Mouse (Mus musculus) forebrain, embryonic 15.5 days (tissue): ENCODE measurements around the gene Pdcd7. TPM values are rescaled to one million over a fixed set of nuclear protein-coding genes. Genes with fewer than 3 reads are reported as not detected.

Source experiments
- ATAC-seq: fragments of 200-750 bp; cut with Nextera tagmentation; replicated peaks from 2 replicates; pipeline ENCODE4 v1.8.0; 2017; ENCODE audit warnings: mild to moderate bottlenecking, moderate TSS enrichment, moderate library complexity
- H3K27ac ChIP-seq: fragments of 300-500 bp; sonication (generic); replicated peaks from 2 replicates; pipeline ENCODE4 v1.5.1; 2015; ENCODE audit warnings: mild to moderate bottlenecking, inconsistent platforms
- H3K27me3 ChIP-seq: fragments of 300-500 bp; sonication (generic); 2 replicates; pipeline ENCODE4 v1.6.1; 2015; ENCODE audit warnings: inconsistent platforms
- H3K36me3 ChIP-seq: fragments of 300-500 bp; sonication (generic); 2 replicates; pipeline ENCODE4 v1.6.1; 2015; ENCODE audit warnings: mild to moderate bottlenecking, inconsistent platforms
- H3K4me1 ChIP-seq: fragments of 300-500 bp; sonication (generic); 2 replicates; pipeline ENCODE4 v1.6.1; 2015; ENCODE audit warnings: inconsistent platforms
- H3K4me2 ChIP-seq: fragments of 300-500 bp; sonication (generic); replicated peaks from 2 replicates; pipeline ENCODE4 v1.6.1; 2015; ENCODE audit warnings: mild to moderate bottlenecking, inconsistent platforms
- H3K4me3 ChIP-seq: fragments of 300-500 bp; sonication (generic); 2 replicates; pipeline ENCODE4 v1.5.1; 2015; ENCODE audit warnings: mild to moderate bottlenecking, inconsistent platforms
- H3K9ac ChIP-seq: fragments of 300-500 bp; sonication (generic); replicated peaks from 2 replicates; pipeline ENCODE4 v1.6.1; 2015; ENCODE audit warnings: mild to moderate bottlenecking, inconsistent platforms
- H3K9me3 ChIP-seq: fragments of 300-500 bp; sonication (generic); 2 replicates; pipeline ENCODE4 v1.6.1; 2016; ENCODE audit warnings: inconsistent platforms
- WGBS: fragments of 180-500 bp; shearing (Covaris S2); methylation state at CpG from one replicate; pipeline ENCODE4 v1.1.7; 2015; ENCODE audit warnings: mixed read lengths; 5-methylcytosine and 5-hydroxymethylcytosine counted together
- polyA plus RNA-seq: library from polyadenylated mRNA; unstranded; fragments of >200 nt; fragmentation: Nextera tagmentation; extraction: Ambion mirVana; gene quantifications from 2 replicates; pipeline ENCODE4 v1.2.1, GENCODE M21; 2015

The Pdcd7 gene
- polyA plus RNA-seq: 9.7 and 10.3 TPM in 2 replicates

DNA sequence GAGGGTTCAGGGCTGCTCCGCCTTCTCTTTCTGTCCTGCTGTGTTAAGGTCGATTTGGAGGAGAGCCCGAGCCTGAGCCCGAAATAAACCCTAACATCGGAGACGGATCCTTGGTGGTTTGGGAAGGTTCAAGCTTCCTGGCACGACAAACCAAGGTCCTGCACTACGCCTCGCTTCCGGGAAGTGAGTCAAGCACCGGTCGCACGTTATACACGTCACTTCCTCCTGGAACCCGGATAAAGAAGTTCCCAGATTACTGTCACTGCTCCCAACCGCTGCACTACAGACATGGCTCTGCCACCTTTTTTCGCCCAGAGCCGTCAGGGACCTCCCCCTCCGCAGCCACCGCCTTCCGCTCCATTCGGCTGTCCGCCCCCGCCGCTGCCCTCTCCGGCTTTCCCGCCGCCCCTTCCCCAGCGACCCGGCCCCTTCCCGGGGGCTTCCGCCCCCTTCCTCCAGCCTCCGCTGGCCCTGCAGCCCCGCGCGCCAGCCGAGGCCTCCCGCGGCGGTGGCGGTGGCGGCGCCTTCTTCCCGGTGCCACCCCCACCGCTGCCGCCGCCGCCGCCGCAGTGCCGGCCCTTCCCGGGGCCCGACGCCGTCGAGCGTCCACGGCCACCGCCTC is at the start of gene Pdcd7:
Pdcd7 (plus strand) TSS at position 251 of the 622 bp plus-strand sequence.
- ATAC-seq: peak; percentile 98
- under 1% methylated on average over 51 of the region's 59 CpGs for WGBS
- no peaks in the 10 kb centered on the region for H3K36me3 ChIP-seq

GRCm38 (mm10) chr9:65297056-65297455 is 48.8 kb upstream of the Pdcd7 start:
- H3K4me2 ChIP-seq: no peak overlapping the region
- H3K4me3 ChIP-seq: no peak overlapping the region
- no peak overlapping the region for H3K9ac ChIP-seq
- WGBS: 92% methylated on average over 2 of the region's 2 CpGs
- peaks cover 25% of the 10 kb centered on the region for H3K4me1 ChIP-seq
- H3K27ac ChIP-seq: no peak overlapping the region
- no peaks in the 10 kb centered on the region for H3K9me3 ChIP-seq
- ATAC-seq: no peak
- H3K36me3 ChIP-seq: peaks cover 16% of the 10 kb centered on the region
- H3K27me3 ChIP-seq: no peaks in the 10 kb centered on the region

More for the DNA sequence above, at the start of gene Pdcd7:
- Histone ChIP-seq H3K4me1 (peaks cover 33% of the 10 kb centered on the region), H3K27ac (peak within 1 kb of the TSS; percentile 96), H3K9ac (peak within 1 kb of the TSS; percentile 91), H3K27me3 (no peaks in the 10 kb centered on the region; the same call in 1 of the 2 replicates), H3K4me2 (peak within 1 kb of the TSS; percentile 97), H3K4me3 (peak within 1 kb of the TSS; percentile 100), H3K9me3 (no peaks in the 10 kb centered on the region)

DNA sequence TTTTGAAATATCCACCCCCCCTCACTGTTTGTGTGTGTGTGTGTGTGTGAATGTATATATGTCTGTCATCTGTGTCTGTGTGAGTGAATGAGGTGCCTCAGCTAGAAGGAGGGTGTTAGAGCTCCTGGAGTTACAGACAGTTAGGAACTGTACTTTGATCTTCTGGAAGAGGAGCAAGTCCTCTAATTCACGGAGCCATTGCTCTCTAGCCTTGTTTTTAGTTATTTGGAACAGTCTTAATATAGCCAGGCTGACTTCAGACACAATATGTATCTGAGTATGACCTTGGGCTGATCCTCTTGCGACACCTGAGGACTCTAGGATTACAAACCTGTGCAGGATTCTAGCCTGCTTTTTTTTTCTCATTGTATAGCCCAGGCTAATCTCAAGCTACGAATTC is 47.1 kb upstream of the Pdcd7 start:
- no peaks in the 10 kb centered on the region for H3K9me3 ChIP-seq
- no peak overlapping the region for H3K9ac ChIP-seq
- H3K36me3 ChIP-seq: peaks cover 32% of the 10 kb centered on the region
- ATAC-seq: no peak
- peaks cover 16% of the 10 kb centered on the region for H3K4me1 ChIP-seq
- H3K4me3 ChIP-seq: no peak overlapping the region
- no peaks in the 10 kb centered on the region for H3K27me3 ChIP-seq
- no peak overlapping the region for H3K27ac ChIP-seq
- H3K4me2 ChIP-seq: no peak overlapping the region
- 89% methylated on average over 3 of the region's 3 CpGs for WGBS

- Histone ChIP-seq H3K9me3 (no peaks in the 10 kb centered on the region), H3K4me3 (no peak overlapping the region), H3K9ac (no peak overlapping the region), H3K4me1 (peaks cover 16% of the 10 kb centered on the region), H3K36me3 (peaks cover 38% of the 10 kb centered on the region), H3K27ac (no peak overlapping the region), H3K4me2 (no peak overlapping the region), H3K27me3 (no peaks in the 10 kb centered on the region)
- no peak for ATAC-seq
- WGBS: 97% methylated on average over 7 of the region's 7 CpGs
These were observed 46.3 kb upstream of the Pdcd7 start for GRCm38 (mm10) chr9:65299650-65300049.

- H3K4me1 ChIP-seq: no peaks in the 10 kb centered on the region
- no peak overlapping the region for H3K4me2 ChIP-seq
- H3K27me3 ChIP-seq: no peaks in the 10 kb centered on the region
- no peak for ATAC-seq
- 90% methylated on average over 4 of the region's 4 CpGs for WGBS
- no peak overlapping the region for H3K4me3 ChIP-seq
- H3K9me3 ChIP-seq: no peaks in the 10 kb centered on the region
- H3K9ac ChIP-seq: no peak overlapping the region
- H3K36me3 ChIP-seq: peaks cover 45% of the 10 kb centered on the region
- H3K27ac ChIP-seq: no peak overlapping the region
These were observed 43.4 kb upstream of the Pdcd7 start for GRCm38 (mm10) chr9:65302327-65302983.

DNA sequence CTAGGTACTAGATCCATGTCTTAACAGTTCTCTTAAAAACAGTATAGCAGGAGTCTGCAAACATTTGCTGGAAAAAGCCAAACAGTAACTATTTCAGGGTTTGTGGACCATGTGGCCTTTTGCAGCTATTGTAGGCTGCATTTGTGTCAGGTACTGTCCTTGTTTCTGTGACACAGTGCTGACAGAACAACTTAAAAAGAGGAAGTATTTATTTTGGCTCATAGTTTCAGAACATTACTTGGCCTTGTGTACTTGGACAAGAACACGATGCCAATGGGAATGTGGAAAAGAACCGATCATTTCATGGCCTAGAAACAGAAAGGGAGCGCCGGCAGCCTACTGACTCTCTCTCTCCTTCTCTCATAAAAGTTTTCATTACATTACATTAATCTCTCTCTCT is 42.3 kb upstream of the Pdcd7 start:
- H3K27ac ChIP-seq: no peak overlapping the region
- no peak overlapping the region for H3K4me2 ChIP-seq
- WGBS: 92% methylated on average over 4 of the region's 4 CpGs
- H3K27me3 ChIP-seq: no peaks in the 10 kb centered on the region
- no peak overlapping the region for H3K4me3 ChIP-seq
- no peaks in the 10 kb centered on the region for H3K9me3 ChIP-seq
- ATAC-seq: no peak
- no peak overlapping the region for H3K9ac ChIP-seq
- no peaks in the 10 kb centered on the region for H3K4me1 ChIP-seq
- H3K36me3 ChIP-seq: peaks cover 45% of the 10 kb centered on the region

DNA sequence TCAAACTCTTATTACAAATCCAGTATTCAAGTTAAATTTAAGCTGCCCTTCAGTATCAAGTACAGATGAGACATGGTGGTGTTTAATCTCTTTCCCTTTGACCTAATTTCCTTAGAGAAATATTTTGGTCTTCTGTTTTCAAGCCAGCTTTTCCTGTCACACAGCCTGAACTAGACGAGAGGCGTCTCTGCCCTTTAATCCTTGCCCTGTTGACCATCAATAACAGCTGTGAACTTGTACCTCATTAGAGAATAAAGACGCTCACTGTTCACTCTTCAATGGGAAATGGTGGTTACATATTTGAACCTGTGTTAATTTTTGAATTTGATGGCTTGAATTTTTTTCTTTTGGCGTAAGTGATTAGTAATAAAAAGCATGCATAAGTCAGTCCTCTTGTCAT is 41.6 kb upstream of the Pdcd7 start:
- Histone ChIP-seq H3K9ac (no peak overlapping the region), H3K27me3 (no peaks in the 10 kb centered on the region), H3K4me3 (no peak overlapping the region), H3K4me2 (no peak overlapping the region), H3K36me3 (peaks cover 48% of the 10 kb centered on the region), H3K27ac (no peak overlapping the region), H3K9me3 (no peaks in the 10 kb centered on the region), H3K4me1 (no peaks in the 10 kb centered on the region)
- 88% methylated on average over 4 of the region's 4 CpGs for WGBS
- no peak for ATAC-seq

DNA sequence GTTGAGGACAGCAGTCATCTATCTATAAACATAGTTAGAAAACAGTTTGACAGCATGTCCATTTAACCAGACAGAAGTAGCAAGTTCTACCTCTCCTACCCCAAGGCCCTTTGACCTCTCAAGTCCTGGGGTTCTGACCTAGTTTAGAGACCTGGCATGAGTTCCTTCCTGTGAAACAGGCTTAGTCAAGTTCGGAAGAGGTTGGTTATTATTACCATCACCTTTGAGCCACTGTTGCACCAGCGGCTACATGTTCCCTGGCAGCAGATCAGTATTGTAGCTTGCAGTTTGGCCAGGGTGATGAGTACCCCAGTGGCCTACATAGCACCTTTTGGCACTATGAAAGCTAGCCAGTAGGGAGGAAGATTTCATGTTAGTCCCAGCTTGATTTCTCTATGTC is 39.2 kb upstream of the Pdcd7 start:
- H3K36me3 ChIP-seq: peaks cover 49% of the 10 kb centered on the region
- H3K4me3 ChIP-seq: no peak overlapping the region
- H3K27me3 ChIP-seq: no peaks in the 10 kb centered on the region
- no peaks in the 10 kb centered on the region for H3K4me1 ChIP-seq
- ATAC-seq: no peak
- H3K9me3 ChIP-seq: no peaks in the 10 kb centered on the region
- 100% methylated on average over 2 of the region's 2 CpGs for WGBS
- no peak overlapping the region for H3K27ac ChIP-seq
- no peak overlapping the region for H3K4me2 ChIP-seq
- no peak overlapping the region for H3K9ac ChIP-seq

DNA sequence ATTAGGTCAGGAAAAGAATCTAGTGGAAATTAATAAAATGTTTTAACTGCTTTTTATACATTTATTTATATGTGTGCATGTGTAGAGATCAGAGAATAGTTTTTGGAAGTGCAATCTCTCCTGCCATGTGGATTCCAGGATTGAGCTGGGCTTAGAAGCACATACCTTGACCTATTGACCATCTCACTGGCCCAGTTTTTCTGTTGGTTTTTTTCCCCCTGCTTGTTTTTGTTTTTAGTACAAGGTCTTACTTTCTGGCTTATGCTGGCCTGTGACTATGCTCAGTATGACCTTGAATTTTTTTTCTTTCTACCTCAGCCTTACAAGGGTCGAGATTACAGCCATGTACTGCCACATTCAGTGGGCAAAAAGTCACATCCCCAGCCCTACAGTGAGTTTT is 37.9 kb upstream of the Pdcd7 start:
- H3K27me3 ChIP-seq: no peaks in the 10 kb centered on the region
- H3K9ac ChIP-seq: no peak overlapping the region
- peaks cover 48% of the 10 kb centered on the region for H3K36me3 ChIP-seq
- H3K9me3 ChIP-seq: no peaks in the 10 kb centered on the region
- ATAC-seq: no peak
- no peak overlapping the region for H3K27ac ChIP-seq
- no peak overlapping the region for H3K4me3 ChIP-seq
- no peak overlapping the region for H3K4me2 ChIP-seq
- WGBS: 90% methylated on average over 1 of the region's 1 CpGs
- no peaks in the 10 kb centered on the region for H3K4me1 ChIP-seq

DNA sequence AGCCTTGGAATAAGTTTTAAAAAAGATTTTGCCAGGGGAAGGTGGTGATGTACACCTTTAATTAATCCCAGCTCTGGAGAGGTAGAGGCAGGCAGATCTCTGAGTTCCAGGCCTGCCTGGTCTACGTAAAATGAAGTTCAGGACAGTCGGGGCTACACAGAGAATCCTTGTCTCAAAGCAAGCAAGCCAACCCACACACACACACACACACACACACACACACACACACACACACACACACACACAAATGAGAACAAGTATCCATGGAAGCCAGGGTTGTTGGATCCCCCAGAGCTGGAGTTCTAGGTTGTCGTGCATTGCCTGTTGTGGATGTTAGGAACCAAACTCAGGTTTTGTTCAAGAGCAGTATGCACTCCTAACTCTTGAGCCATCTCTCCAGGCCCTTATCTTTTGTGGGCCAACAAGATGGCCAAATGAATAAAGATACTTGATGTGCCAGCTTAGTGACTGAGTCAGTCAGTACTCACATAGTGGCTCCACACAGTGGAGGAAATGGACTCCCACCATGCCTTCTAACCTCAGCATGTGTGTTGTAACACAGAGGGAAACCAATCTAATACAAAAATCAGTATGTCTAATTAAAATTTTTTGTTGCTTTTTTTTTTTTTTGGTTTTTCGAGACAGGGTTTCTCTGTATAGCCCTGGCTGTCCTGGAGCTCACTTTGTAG is 33.1 kb upstream of the Pdcd7 start:
- ATAC-seq: no peak
- Histone ChIP-seq H3K4me2 (no peak overlapping the region), H3K9ac (no peak overlapping the region), H3K27me3 (no peaks in the 10 kb centered on the region), H3K9me3 (no peaks in the 10 kb centered on the region), H3K27ac (no peak overlapping the region), H3K4me3 (no peak overlapping the region), H3K36me3 (peaks cover 55% of the 10 kb centered on the region), H3K4me1 (no peaks in the 10 kb centered on the region)
- 94% methylated on average over 4 of the region's 4 CpGs for WGBS

GRCm38 (mm10) chr9:65313846-65314245 is 32.1 kb upstream of the Pdcd7 start:
- Histone ChIP-seq H3K27me3 (no peaks in the 10 kb centered on the region), H3K9ac (no peak overlapping the region), H3K36me3 (peaks cover 58% of the 10 kb centered on the region), H3K4me3 (no peak overlapping the region), H3K9me3 (no peaks in the 10 kb centered on the region), H3K4me1 (no peaks in the 10 kb centered on the region), H3K27ac (no peak overlapping the region), H3K4me2 (no peak overlapping the region)
- 100% methylated on average over 1 of the region's 1 CpGs for WGBS
- ATAC-seq: no peak

- no peak for ATAC-seq
- Histone ChIP-seq H3K27ac (no peak overlapping the region), H3K4me1 (no peaks in the 10 kb centered on the region), H3K9ac (no peak overlapping the region), H3K4me3 (no peak overlapping the region), H3K9me3 (no peaks in the 10 kb centered on the region), H3K4me2 (no peak overlapping the region), H3K27me3 (no peaks in the 10 kb centered on the region), H3K36me3 (peaks cover 75% of the 10 kb centered on the region)
- 93% methylated on average over 11 of the region's 11 CpGs for WGBS
These were observed 23.5 kb upstream of the Pdcd7 start for GRCm38 (mm10) chr9:65322255-65322900.
